Mouse (Mus musculus): ENCODE measurements around the gene Ago4. TPM values are rescaled to one million over a fixed set of nuclear protein-coding genes. Genes with fewer than 3 reads are reported as not detected.

Gene Ago4
- polyA plus RNA-seq, 3 experiments from 2014 or later = 0.16 to 0.27 TPM; not detected in 1

GRCm38 (mm10) chr4:126512308-126513066, 20.8 kb downstream of the Ago4 start:
- ATAC-seq = no peak

DNA sequence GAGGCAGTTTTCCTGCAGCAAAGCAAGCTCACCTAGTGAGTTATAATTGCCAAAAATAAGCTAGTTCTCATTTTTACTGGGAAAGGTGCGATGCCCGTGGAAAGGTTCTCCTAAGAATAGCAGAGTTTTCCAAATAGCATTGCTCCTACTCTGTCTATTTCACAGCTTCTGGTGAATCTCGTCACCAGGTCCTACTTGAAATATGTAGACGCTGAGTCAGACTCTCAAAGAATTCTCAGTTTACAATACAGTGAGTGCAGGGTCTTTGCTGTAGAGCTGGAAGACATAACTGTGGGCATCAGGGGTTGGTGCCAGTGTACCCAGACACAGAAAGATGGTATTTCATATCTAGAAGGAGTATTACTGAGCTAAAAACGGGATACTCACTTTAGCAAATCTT, 22.3 kb downstream of the Ago4 start:
- no peak for ATAC-seq

DNA sequence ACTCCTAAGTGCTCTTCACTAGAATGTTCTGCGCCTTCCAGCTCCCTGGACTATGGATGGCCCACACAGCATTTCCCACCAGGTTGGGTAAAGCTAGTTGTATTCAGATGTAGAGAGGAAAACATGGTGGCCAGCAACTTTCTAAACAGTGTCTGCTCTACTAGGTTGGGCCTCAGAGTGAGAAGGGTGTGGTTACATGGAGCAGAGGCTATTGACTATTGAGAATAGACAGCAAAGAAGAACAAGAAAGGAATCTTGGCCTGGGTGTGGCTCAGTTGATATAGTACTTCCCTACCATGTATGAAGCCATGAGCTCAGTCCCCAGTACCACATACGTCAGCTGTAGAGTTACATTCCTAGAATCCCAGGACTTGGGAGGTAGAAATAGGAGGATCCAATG, 24.2 kb downstream of the Ago4 start:
- no peak for ATAC-seq

DNA sequence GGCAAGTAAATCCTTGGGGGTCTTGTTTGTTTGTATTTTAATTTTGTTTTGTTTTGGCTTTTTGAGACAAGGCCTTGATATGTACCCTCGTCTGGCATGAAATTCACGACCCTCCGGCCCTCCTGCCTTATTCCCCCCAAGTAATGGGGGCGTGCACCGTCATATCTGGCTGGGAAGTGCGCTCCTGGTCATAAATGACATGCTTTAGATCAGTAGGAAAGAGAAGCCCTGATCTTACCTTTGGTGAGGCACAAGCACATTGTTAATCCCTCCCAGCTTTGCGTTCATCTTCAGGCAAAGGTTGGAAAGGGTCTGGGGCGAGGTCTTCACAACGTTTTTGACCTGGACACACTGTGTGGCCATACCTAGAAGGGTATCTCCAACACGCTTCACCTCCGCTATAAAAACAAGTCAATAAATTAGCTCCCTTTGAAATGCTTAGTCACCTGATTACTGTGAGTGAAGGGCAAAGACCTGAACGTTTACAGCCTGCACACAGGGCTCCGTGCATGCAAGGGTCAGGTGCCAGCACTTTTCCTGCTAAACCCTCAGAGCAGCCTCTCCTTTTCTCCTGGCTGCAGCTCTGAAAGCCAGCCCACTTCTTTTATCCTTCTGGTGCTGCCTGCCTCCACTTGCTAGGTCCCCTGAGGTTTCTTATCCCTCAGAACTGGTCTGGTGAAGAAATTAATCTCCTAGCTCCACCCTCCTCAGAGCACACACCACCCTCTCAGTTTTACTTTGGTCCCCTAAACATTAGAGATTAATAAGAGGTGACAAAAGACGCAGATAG, 25.0 kb downstream of the Ago4 start:
- no peak for ATAC-seq

DNA sequence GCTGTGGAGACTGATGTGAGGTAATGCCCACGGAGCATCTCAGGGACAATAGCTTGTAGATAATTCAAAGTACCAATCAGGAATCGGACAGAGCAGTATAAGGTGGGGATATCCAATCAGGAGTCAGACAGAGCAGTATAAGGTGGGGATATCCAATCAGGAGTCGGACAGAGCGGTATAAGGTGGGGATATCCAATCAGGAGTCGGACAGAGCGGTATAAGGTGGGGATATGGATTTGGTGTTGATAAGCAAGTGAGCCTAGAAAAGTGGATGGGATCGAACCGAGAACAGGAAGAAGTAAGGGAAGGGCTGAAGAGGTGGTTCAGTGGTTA, 30.3 kb downstream of the Ago4 start:
- no peak for ATAC-seq

DNA sequence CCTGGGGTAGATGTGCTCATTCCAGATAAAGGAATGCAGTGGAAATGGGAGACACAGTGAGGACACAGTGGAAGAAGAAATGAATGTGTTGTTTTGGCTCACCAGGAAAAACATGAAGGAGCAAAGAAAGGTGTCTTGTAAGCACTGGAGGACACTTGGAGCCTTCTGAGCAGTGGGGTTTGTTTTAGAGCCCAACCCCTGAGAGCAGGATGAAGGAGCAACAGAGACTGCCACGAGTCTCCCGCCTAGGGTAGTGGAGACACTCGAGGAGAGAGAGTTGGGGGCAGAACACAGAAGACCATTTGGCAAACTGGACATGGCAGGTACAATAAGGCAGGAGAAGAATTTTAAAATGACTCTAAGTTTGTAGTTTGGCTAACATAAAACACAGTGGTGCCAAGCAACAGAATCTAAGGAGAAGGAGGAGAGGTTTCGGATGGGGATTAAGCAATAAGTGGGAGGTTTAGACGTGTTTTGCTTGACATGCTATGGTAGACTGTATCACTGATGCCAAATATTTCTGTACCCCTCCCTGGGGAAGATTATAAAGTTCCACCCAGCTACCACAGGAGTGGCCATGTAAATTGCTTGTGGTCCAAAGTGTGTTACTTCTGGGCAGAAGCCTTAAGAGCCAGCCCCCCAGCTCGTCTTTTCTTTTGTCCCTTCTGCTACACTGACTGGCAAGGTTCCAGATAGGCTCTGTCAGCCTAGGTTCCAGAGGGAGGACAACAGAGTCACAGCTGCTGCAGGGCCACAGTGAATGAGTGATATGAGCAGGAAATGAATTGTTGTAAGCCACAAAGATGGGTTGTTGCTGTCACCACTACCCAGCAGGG, 30.9 kb downstream of the Ago4 start:
- ATAC-seq = no peak

DNA sequence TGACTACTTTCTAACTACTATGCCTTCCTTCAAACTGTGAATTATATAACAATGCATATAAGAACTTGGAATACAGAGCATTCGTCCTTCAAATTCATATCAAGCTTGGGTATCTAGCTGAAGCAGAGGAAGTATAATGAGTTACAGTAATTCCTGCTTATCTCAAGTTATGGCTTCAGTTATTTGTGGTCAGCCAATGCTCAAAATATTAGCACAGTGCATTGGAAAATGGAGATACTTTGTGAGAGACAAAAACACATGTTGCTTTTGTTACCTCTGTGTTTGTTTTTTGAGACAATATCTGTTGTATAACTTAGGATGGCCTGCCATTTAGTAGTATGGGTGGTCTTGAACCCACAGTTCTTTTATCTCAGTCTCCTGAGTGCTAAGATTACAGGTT, 34.7 kb downstream of the Ago4 start:
- ATAC-seq = no peak

- ATAC-seq = no peak
These were observed 36.3 kb downstream of the Ago4 start for GRCm38 (mm10) chr4:126496963-126497362.

DNA sequence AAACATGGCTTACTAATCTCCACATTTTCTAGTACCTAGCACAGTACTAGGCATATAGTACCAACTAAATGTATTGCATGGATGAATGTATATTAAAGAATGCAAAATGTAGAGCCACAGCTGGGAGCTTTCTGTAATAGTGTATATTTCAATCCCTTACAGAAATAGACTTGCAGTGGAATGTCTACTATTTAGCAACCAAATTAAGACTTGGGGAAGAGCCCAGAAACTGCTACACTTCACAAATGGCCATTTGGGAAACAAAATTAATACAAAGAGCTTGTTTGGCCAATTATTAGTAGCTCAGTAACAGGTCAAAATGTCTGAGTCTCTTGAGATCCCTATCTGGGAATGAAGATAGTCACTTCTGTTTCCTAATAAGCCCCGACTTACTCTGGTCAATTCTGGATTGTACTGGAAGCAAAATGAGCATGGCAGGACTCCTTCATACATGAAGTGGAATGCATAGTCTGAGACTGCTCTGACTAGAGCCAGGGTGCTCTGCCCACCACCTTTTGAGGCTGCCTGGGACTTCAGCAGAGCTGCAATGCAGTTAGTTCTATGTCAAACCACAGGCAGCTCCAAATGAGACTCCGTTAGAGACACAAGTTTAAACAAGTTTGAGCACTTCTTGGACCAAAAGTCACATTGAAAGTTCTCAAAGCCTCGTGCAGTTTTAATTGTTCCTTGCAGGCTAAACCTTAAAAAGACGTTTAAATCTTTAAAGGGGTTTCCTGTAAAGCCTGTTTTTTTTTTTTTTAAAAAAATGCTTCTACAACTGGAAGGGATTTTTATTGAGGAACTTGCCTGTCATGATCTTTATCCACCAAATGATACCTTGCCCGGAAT, 37.1 kb downstream of the Ago4 start:
- ATAC-seq = no peak

GRCm38 (mm10) chr4:126495453-126495852, 37.8 kb downstream of the Ago4 start:
- no peak for ATAC-seq

DNA sequence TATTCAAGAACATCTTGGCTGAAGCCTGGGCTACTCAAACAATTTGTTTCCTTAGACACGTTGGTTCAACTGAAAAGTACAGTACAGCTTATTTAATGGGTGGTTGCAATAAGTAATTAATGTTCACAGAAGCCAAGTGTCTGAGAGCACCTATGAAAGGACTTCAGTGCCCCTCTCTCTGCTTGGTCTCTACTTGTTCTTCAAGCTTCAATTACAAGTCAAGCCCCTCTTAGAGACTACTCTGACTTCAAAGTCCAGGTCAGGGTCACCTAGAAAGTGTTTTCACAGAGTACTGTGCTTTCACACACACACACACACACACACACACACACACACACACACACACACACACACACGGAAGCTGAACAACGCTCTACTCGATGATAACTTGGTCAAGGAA, 39.9 kb downstream of the Ago4 start:
- no peak for ATAC-seq

DNA sequence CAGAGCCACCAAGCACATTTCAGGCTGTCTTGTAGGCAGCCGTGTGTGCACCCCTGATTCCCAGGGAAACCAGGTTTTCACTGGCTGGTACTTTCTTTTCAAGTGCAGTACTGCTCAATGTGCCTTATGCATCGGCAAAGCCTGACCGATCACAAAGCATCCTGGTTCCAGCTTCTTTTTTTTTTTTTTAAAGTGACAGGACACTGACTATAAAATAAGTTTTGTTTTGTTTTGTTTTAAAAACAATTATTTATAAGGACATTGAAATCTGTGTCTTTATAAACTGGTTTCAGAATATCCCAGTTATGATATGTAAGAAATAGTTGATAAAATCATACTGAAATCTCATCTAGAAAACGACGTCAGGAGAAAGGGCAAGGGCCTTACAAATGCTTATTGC, 41.3 kb downstream of the Ago4 start:
- ATAC-seq = no peak

GRCm38 (mm10) chr4:126490726-126491125, 42.5 kb downstream of the Ago4 start:
- ATAC-seq = no peak

DNA sequence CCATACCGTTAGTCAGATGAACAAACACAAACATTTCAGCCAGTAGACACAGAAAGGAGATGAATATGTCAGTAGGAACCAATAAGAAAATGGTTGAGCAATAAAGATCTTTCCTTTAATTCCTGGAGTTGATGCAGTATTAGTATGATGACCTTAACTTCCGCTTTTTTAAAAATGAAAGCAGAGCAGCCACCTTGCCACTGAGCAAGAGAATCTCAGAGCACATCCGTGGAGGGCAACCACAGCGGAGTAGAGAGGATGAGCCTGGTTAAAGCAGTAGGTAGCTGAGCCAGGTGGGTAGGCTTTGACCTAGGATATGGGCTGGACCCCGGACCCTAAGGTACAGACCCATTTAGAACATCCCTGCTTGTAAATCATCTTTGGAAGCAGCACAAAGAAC, 43.5 kb downstream of the Ago4 start:
- ATAC-seq = no peak

DNA sequence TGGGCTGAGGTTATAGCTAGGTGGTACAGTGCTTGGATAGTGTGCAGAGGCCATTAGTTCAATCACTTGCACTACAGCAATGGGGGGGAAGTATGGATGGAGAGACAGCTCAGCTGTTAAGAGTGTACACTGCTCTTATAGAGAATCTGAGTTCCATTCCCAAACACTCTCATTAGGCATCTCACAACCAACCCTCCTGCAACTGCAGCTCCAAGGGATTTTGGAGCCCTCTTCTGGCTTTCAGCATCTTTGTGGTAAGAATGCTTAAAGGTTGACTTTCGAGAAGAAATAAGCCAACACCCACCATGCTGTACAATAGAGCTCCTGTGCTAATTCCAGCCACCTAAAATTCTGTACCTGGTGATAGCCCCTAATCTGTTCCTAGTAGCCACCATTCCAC, 47.1 kb downstream of the Ago4 start:
- no peak for ATAC-seq

GRCm38 (mm10) chr4:126485065-126485464, 48.2 kb downstream of the Ago4 start:
- ATAC-seq = no peak

DNA sequence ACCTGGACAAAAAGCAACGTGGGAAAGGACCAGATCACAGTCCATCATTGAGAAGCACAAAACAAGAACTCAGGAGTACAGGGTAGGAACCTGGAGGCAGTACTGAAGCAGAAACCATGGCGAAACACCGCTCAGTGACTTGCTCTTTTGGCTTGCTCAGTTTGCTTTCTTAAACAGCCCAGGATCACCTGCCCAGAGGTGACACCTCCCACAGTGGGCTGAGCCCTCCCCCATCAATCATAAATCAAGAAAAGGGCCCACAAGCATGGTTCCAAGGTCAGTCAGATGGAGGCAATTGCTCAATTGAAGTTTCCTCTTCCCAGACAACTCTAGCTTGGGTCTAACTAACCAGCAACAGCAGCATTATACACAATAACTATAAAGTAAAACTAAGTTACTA, 49.4 kb downstream of the Ago4 start:
- ATAC-seq = no peak

DNA sequence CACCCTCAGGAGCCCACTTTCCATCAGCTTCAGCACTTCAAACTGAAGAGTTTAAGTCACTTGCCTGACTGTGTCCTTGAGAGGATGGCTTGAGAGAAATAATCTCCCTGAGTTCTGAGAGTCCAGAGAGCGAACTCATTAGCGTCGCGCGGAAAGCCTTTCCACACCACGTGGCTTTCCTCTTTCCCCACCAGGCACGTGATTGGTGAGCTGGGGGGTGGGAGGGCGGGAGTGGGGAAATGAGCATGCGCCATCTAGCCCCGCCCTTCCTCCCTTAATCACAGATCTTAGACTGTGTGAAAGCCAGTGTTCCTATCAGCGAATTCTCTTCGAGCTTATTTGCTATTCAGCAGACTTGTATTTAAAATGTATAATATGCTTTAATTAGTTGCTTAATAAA, 50.3 kb downstream of the Ago4 start:
- ATAC-seq = no peak

- no peak for ATAC-seq
These were observed 51.8 kb downstream of the Ago4 start for GRCm38 (mm10) chr4:126481461-126481860.

DNA sequence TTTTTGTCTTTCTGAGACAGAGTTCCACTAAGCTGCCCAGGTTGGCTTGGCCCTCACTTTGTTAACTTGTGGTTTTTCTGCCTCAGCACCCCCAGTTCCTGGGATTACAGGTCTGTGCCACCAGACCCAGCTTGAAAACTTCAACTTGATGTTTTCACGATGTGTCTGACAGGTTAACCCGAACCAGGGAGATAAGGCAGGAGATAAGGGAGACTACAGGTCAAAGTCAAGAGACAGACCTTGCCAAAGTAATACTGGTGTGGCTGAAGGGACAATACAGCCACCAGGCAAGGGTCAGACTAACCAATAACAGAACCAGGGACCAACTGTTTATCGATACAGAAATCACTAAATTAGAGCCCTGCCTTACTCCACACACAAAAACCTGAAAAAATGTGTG, 53.0 kb downstream of the Ago4 start:
- no peak for ATAC-seq

- ATAC-seq = no peak
These were observed 60.2 kb downstream of the Ago4 start for GRCm38 (mm10) chr4:126473031-126473430.

GRCm38 (mm10) chr4:126469334-126469733, 63.9 kb downstream of the Ago4 start:
- no peak for ATAC-seq

GRCm38 (mm10) chr4:126468925-126469324, 64.3 kb downstream of the Ago4 start:
- no peak for ATAC-seq

All from inflammation-experienced regulatory T-cells, adult 6 months (primary cell).